Mouse (Mus musculus) ES-E14 (cell line): ENCODE measurements around the gene Tcn2. TPM values are rescaled to one million over a fixed set of nuclear protein-coding genes. Genes with fewer than 3 reads are reported as not detected.
A peak's percentile ranks its signal among the peaks of the same experiment; 100 is the strongest.

Source experiments
- DNase-seq: peaks from one replicate; pipeline ENCODE4 v3.0.0-alpha.2; 2013; ENCODE audit warnings: low read depth, low spot score
- H3K27ac ChIP-seq: 2 replicates; pipeline ENCODE4 v1.5.1; 2012; ENCODE audit warnings: low read depth, mild to moderate bottlenecking, low read length, moderate library complexity, mixed read lengths; ENCODE audit not compliant: poor library complexity, insufficient read depth, severe bottlenecking
- H3K36me3 ChIP-seq: 2 replicates; pipeline ENCODE4 v1.6.1; 2012; ENCODE audit warnings: mild to moderate bottlenecking, low read length, moderate library complexity, mixed read lengths; ENCODE audit not compliant: control insufficient read depth, poor library complexity, insufficient read depth, severe bottlenecking
- H3K4me1 ChIP-seq, 2 experiments: fragments of 150-350 bp in 1 of 2; sonication (generic) in 1 of 2; 2 replicates each; pipeline ENCODE4 v1.6.1; 2012; ENCODE audit warnings: low read length in 2 of 2, mild to moderate bottlenecking in 1 of 2, mixed read lengths in 1 of 2; ENCODE audit not compliant: control insufficient read depth in 2 of 2, insufficient read depth in 2 of 2, poor library complexity in 1 of 2
- H3K4me3 ChIP-seq, 2 experiments: fragments of 150-350 bp in 1 of 2; sonication (generic) in 1 of 2; 2 replicates each; pipeline ENCODE4 v1.5.1; 2012; ENCODE audit warnings: low read length in 2 of 2, low read depth in 1 of 2, mild to moderate bottlenecking in 1 of 2, mixed read lengths in 1 of 2; ENCODE audit not compliant: insufficient read depth in 1 of 2, poor library complexity in 1 of 2, severe bottlenecking in 1 of 2
- H3K9ac ChIP-seq: 2 replicates; pipeline ENCODE4 v1.6.1; 2012; ENCODE audit warnings: low read depth, mild to moderate bottlenecking, low read length, mixed read lengths; ENCODE audit not compliant: poor library complexity, insufficient read depth, severe bottlenecking
- H3K9me3 ChIP-seq: fragments of 150-350 bp; sonication (generic); 2 replicates; pipeline ENCODE4 v1.6.1; 2012; ENCODE audit warnings: low read depth, mild to moderate bottlenecking, low read length; ENCODE audit not compliant: control insufficient read depth, insufficient read depth
- CHD2 ChIP-seq: IDR thresholded peaks from 2 replicates; pipeline ENCODE4 v1.6.1; 2014; ENCODE audit warnings: mild to moderate bottlenecking, low read depth, low read length, inconsistent platforms
- HCFC1 ChIP-seq: IDR thresholded peaks from 2 replicates; pipeline ENCODE4 v1.6.1; 2012; ENCODE audit warnings: low read length, inconsistent platforms, borderline replicate concordance; ENCODE audit not compliant: insufficient read depth
- MAFK ChIP-seq: IDR thresholded peaks from 2 replicates; pipeline ENCODE4 v1.6.1; 2014; ENCODE audit warnings: mild to moderate bottlenecking, low read depth, low read length, inconsistent platforms; ENCODE audit not compliant: insufficient read depth
- ZC3H11A ChIP-seq: IDR thresholded peaks from 2 replicates; pipeline ENCODE4 v1.6.1; 2012; ENCODE audit warnings: low read depth, mild to moderate bottlenecking, inconsistent platforms, low read length, borderline replicate concordance
- ZNF384 ChIP-seq: IDR thresholded peaks from 2 replicates; pipeline ENCODE4 v1.6.1; 2012; ENCODE audit warnings: low read depth, low read length, inconsistent platforms
- in situ Hi-C, 2 experiments: fragments of 600-800 bp; cut with MboI; formaldehyde crosslinking; loops; one replicate each; pipeline ENCODE4 v1.15.1; 2025; ENCODE audit warnings: low sequenced_read_pairs in 2 of 2, inconsistent platforms in 1 of 2; ENCODE audit not compliant: unreplicated experiment in 2 of 2
- total RNA-seq: library from RNA; depleted of rRNA; stranded (reverse); fragments of 300-350 nt; gene quantifications from 2 replicates; pipeline ENCODE4 v1.2.3, GENCODE M21; 2012; rRNA removed

The Tcn2 gene
- total RNA-seq = 32.4 and 44.3 TPM in 2 replicates

DNA sequence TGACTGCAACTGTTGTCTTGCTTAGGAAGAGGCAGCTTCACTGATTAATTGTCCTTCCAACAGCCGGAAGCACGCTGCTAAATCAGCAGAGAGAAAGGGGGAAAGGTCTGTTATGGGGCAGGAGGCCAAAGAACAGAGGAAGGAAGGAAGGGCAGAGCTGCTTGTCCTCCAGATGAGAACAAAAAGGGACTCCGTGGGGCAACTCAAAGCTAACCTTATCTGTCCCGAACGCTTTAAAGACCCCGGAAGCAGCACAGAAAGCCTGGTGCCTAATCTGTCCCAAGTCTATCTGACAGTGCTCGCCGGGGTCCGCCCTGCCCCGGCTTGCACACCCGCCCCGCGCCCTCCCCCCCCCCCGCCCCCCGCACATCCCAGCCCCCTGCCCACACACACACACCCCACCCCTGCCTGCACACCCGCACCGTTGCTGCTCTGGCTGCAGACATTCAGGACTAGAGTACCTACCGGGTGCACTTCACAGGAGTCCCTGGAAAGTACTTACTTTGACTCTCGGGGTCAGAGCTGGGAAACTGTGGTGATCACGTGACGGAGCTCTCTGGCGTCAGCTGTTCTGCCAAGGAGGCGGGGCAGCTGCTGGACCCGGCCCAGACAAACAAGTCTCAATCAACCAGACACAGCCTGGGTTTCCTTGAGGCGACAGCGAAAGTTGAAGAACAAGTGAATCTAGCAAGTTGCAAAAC, at the start of gene Tcn2:
Gene Tcn2 (minus strand): TSS at position 649 of the 701 bp plus-strand sequence.
- Histone ChIP-seq H3K9ac (peak within 1 kb of the TSS; percentile 46), H3K4me3 (peak within 1 kb of the TSS; percentile 69 to 75), H3K4me1 (peaks cover 4 to 16% of the 10 kb centered on the region in 2 experiments; a peak in 3 of 4 replicates), H3K36me3 (0 out of 2 replicates have a peak, but pooled peaks cover 2% of the 10 kb centered on the region), H3K27ac (peak within 1 kb of the TSS; percentile 22; the same call in 1 of the 2 replicates), H3K9me3 (no peaks in the 10 kb centered on the region)
- TF ChIP-seq ZC3H11A (no peak), CHD2 (no peak), HCFC1 (no peak), MAFK (no peak), ZNF384 (no peak)
- peak; percentile 78 for DNase-seq
- in situ Hi-C loops = no loop called here

- DNase-seq = no peak
- TF ChIP-seq ZNF384 (no peak), CHD2 (no peak)
- Histone ChIP-seq H3K9ac (no peak overlapping the region), H3K36me3 (peaks cover 31% of the 10 kb centered on the region), H3K27ac (no peak overlapping the region), H3K9me3 (no peaks in the 10 kb centered on the region), H3K4me3 (no peak overlapping the region), H3K4me1 (peaks cover 0 to 13% of the 10 kb centered on the region in 2 experiments; a peak in 1 of 4 replicates)
- in situ Hi-C loops = no loop called here
Measured at GRCm38 (mm10) chr11:3981536-3981935, 49.6 kb upstream of the Tcn2 start.

DNA sequence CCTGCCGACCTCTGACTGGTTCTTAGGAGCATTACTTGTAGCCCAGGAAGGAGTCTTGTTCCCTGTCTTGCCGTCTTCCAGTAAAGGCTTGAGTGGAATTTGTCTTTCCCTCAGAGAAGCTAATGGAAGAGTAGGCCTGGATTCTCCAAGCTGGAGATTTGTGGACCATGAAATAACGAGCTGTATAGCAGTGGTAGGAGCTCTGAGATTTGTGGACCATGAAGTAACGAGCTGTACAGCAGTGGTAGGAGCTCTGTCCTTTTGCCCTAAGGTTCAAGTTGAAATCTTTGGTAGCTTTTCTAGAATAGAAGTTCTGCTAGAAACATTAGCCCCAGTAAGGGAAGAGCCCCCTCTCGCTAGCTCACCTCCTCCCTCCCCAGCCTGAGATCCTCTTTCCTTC, 46.5 kb upstream of the Tcn2 start:
- Histone ChIP-seq H3K4me1 (no peaks in the 10 kb centered on the region), H3K36me3 (peaks cover 58% of the 10 kb centered on the region), H3K9ac (no peak overlapping the region), H3K27ac (no peak overlapping the region), H3K4me3 (no peak overlapping the region), H3K9me3 (no peaks in the 10 kb centered on the region)
- no peak for DNase-seq
- no peak for TF ChIP-seq ZC3H11A
- in situ Hi-C loops = no loop called here

DNA sequence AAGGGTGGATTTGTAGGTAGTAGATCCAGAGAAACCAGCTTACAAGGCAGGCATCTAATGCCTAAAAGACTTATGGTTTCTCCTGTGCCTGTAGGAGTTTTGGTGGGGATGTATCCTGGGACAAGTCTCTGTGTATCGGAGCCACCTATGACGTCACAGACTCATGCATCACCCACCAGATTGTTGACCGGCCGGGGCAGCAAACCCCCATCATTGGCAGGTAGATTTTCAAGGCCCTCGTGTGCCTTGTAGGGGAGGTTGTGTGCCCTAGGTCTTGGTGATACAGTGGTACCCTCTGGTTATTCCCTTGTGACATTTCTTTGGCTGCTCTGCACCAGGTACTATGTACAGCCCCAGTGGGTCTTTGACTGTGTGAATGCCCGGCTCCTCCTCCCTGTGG, 44.7 kb upstream of the Tcn2 start, which contains the start of gene 4930556J24Rik:
Gene 4930556J24Rik (minus strand): TSS at position 101 of the 400 bp plus-strand sequence.
- H3K9me3 ChIP-seq = no peaks in the 10 kb centered on the region
- in situ Hi-C loops = no loop called here
- H3K9ac ChIP-seq = no peak within 1 kb of the TSS
- TF ChIP-seq ZNF384 = no peak
- no peak for TF ChIP-seq HCFC1
- TF ChIP-seq ZC3H11A = no peak
- TF ChIP-seq MAFK = no peak
- no peak for TF ChIP-seq CHD2
- DNase-seq = no peak
- no peak within 1 kb of the TSS for H3K4me3 ChIP-seq
- no peaks in the 10 kb centered on the region for H3K4me1 ChIP-seq
- no peak within 1 kb of the TSS for H3K27ac ChIP-seq
- peaks cover 74% of the 10 kb centered on the region for H3K36me3 ChIP-seq

- Histone ChIP-seq H3K9ac (no peak overlapping the region), H3K4me3 (no peak overlapping the region), H3K27ac (no peak overlapping the region), H3K9me3 (no peaks in the 10 kb centered on the region), H3K36me3 (peaks cover 93% of the 10 kb centered on the region), H3K4me1 (no peaks in the 10 kb centered on the region)
- no peak for DNase-seq
- in situ Hi-C loops = no loop called here
- TF ChIP-seq ZC3H11A = no peak
Measured at GRCm38 (mm10) chr11:3974311-3974710, 42.4 kb upstream of the Tcn2 start.
